Mouse (Mus musculus): ENCODE data around the gene Stx6. TPM values are rescaled to one million over a fixed set of nuclear protein-coding genes. Genes with fewer than 3 reads are reported as not detected.
A peak's percentile ranks its signal among the peaks of the same experiment; 100 is the strongest.

The Stx6 gene
- 58.9 and 63.8 TPM in 2 replicates for polyA plus RNA-seq (2015; fragmentation: Nextera tagmentation; extraction: Ambion mirVana)

GRCm38 (mm10) chr1:155158141-155158969 lies at the start of gene Stx6:
Gene Stx6 (plus strand): TSS chr1:155158715.
- H3K36me3 ChIP-seq = no peaks in the 10 kb centered on the region
- H3K9me3 ChIP-seq = no peaks in the 10 kb centered on the region
- H3K4me2 ChIP-seq = peak within 1 kb of the TSS; percentile 81
- H3K9ac ChIP-seq = peak within 1 kb of the TSS; percentile 84
- no peaks in the 10 kb centered on the region for H3K27me3 ChIP-seq (replicated peaks)
- peak within 1 kb of the TSS; percentile 97 for H3K4me3 ChIP-seq (replicated peaks)
- no peaks in the 10 kb centered on the region; the same call in 1 of the 2 replicates for H3K4me1 ChIP-seq
- peak; percentile 98 for ATAC-seq (ENCODE audit: insufficient read depth, low FRiP score, low read depth)
- WGBS = 2% methylated on average over 46 of the region's 48 CpGs
- H3K27ac ChIP-seq = peak within 1 kb of the TSS; percentile 82

GRCm38 (mm10) chr1:155109387-155110350 lies 48.8 kb upstream of the Stx6 start:
- Histone ChIP-seq H3K27ac (peak overlapping the region; percentile 65; the same call in 1 of the 2 replicates), H3K4me2 (peak overlapping the region; percentile 37), H3K9me3 (no peaks in the 10 kb centered on the region), H3K4me1 (0 out of 2 replicates have a peak, but pooled peaks cover 16% of the 10 kb centered on the region), H3K27me3 (replicated peaks) (no peaks in the 10 kb centered on the region), H3K36me3 (no peaks in the 10 kb centered on the region), H3K4me3 (replicated peaks) (no peak overlapping the region), H3K9ac (no peak overlapping the region)
- ATAC-seq (ENCODE audit: insufficient read depth, low FRiP score, low read depth) = no peak
- WGBS = 22% methylated on average over 18 of the region's 18 CpGs

DNA sequence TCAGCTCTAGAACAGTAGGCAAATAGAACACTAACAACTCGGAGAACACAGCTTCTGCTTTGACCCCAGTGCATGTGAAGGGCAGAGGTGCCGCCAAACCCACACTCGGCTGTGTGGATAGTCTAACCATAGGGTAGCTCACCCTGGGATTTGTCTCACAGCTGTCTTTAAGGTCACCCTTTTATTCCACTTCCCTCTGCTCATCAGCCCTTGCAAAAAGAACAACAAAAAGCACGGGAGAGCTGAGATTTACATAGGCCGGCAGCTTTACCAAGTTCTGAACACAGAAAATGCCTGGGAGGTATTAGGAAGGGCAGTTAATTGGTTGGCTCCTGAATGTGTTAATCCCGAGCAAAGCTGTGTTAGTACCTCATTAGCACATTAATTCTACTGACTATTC lies 47.0 kb upstream of the Stx6 start:
- ATAC-seq (ENCODE audit: insufficient read depth, low FRiP score, low read depth) = no peak
- 52% methylated on average over 6 of the region's 6 CpGs for WGBS
- H3K4me3 ChIP-seq (replicated peaks) = no peak overlapping the region

GRCm38 (mm10) chr1:155112118-155112517 lies 46.4 kb upstream of the Stx6 start:
- Histone ChIP-seq H3K4me3 (replicated peaks) (no peak overlapping the region), H3K4me2 (no peak overlapping the region), H3K27me3 (replicated peaks) (no peaks in the 10 kb centered on the region), H3K9ac (no peak overlapping the region), H3K27ac (no peak overlapping the region), H3K4me1 (0 out of 2 replicates have a peak, but pooled peaks cover 16% of the 10 kb centered on the region), H3K9me3 (no peaks in the 10 kb centered on the region), H3K36me3 (no peaks in the 10 kb centered on the region)
- WGBS = 52% methylated on average over 4 of the region's 4 CpGs
- no peak for ATAC-seq (ENCODE audit: insufficient read depth, low FRiP score, low read depth)

More for the DNA sequence above, 47.0 kb upstream of the Stx6 start:
- H3K4me1 ChIP-seq = 0 out of 2 replicates have a peak, but pooled peaks cover 16% of the 10 kb centered on the region
- H3K4me2 ChIP-seq = no peak overlapping the region
- H3K27me3 ChIP-seq (replicated peaks) = no peaks in the 10 kb centered on the region
- no peaks in the 10 kb centered on the region for H3K36me3 ChIP-seq
- H3K9me3 ChIP-seq = no peaks in the 10 kb centered on the region
- no peak overlapping the region for H3K9ac ChIP-seq
- no peak overlapping the region for H3K27ac ChIP-seq

DNA sequence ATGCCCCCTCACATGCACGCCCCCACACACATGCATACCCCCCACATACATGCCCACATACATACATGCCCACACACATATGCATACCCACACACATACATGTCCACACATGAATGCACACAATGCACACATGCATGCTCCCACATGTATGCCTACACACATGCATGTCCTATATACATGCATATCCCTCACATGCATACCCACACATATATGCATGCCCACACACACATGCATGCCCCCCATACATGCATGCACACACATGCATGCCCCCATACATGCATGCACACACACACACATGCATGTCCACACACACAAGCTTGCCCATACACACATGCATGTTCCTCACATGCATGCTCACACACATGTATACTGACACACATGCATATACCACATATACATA lies 45.6 kb upstream of the Stx6 start:
- Histone ChIP-seq H3K9ac (no peak overlapping the region), H3K4me1 (0 out of 2 replicates have a peak, but pooled peaks cover 16% of the 10 kb centered on the region), H3K4me3 (replicated peaks) (no peak overlapping the region), H3K27me3 (replicated peaks) (no peaks in the 10 kb centered on the region), H3K9me3 (no peaks in the 10 kb centered on the region), H3K36me3 (no peaks in the 10 kb centered on the region), H3K4me2 (no peak overlapping the region), H3K27ac (no peak overlapping the region)
- no peak for ATAC-seq (ENCODE audit: insufficient read depth, low FRiP score, low read depth)
- 74% methylated on average over 1 of the region's 1 CpGs for WGBS

GRCm38 (mm10) chr1:155113946-155114345 lies 44.6 kb upstream of the Stx6 start:
- Histone ChIP-seq H3K4me3 (replicated peaks) (no peak overlapping the region), H3K4me1 (0 out of 2 replicates have a peak, but pooled peaks cover 9% of the 10 kb centered on the region), H3K9ac (no peak overlapping the region), H3K27ac (no peak overlapping the region), H3K9me3 (no peaks in the 10 kb centered on the region), H3K36me3 (no peaks in the 10 kb centered on the region), H3K4me2 (no peak overlapping the region), H3K27me3 (replicated peaks) (no peaks in the 10 kb centered on the region)
- 26% methylated on average over 3 of the region's 3 CpGs for WGBS
- ATAC-seq (ENCODE audit: insufficient read depth, low FRiP score, low read depth) = no peak

DNA sequence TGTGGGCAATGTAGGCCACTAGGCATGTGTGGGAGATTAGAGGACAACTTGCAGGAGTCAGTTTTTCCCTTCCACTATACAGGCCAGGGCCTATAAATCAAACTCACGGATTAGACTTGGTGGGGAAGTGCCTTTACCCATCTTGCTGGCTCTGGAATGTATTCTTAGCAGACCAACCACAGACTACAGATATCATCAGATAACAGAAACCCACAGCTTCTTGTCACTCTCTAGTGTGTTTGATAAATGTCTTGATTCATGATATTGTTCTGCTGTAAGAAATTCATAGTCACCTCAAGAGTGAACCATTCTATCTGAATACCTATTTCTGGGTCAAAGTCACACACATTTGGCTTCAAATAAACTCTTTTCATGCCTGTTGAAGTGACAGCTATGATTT lies 38.8 kb upstream of the Stx6 start:
- no peaks in the 10 kb centered on the region for H3K4me1 ChIP-seq
- H3K4me3 ChIP-seq (replicated peaks) = no peak overlapping the region
- 58% methylated on average over 1 of the region's 1 CpGs for WGBS
- H3K27me3 ChIP-seq (replicated peaks) = no peaks in the 10 kb centered on the region
- no peak overlapping the region for H3K9ac ChIP-seq
- H3K4me2 ChIP-seq = no peak overlapping the region
- H3K36me3 ChIP-seq = no peaks in the 10 kb centered on the region
- no peak for ATAC-seq (ENCODE audit: insufficient read depth, low FRiP score, low read depth)
- no peak overlapping the region for H3K27ac ChIP-seq
- no peaks in the 10 kb centered on the region for H3K9me3 ChIP-seq

GRCm38 (mm10) chr1:155121977-155122939 lies 36.3 kb upstream of the Stx6 start:
- Histone ChIP-seq H3K27ac (no peak overlapping the region), H3K4me2 (no peak overlapping the region)
- WGBS = 74% methylated on average over 21 of the region's 21 CpGs

DNA sequence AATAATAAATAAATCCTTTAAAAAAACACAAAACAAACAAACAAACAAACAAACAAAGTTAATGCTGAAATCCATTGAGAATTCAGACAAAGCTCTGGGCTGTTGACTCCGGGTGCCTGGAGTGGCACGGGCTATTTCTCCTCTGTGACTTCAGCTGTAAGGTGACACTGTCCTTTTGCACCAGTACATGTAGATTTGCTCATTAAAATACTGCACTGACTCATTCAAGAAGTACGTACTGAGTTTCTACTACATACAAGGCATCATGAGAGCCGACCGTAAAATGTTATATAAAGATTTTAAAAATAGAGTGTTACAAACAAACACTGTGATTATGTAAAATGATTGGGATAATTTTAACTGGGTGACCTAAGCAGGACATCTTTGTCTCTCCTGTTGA lies 34.1 kb upstream of the Stx6 start:
- WGBS = 93% methylated on average over 5 of the region's 5 CpGs
- no peak overlapping the region for H3K9ac ChIP-seq
- H3K9me3 ChIP-seq = no peaks in the 10 kb centered on the region

More at GRCm38 (mm10) chr1:155121977-155122939, 36.3 kb upstream of the Stx6 start:
- Histone ChIP-seq H3K9me3 (no peaks in the 10 kb centered on the region), H3K9ac (no peak overlapping the region), H3K4me1 (no peaks in the 10 kb centered on the region), H3K27me3 (replicated peaks) (no peaks in the 10 kb centered on the region), H3K36me3 (no peaks in the 10 kb centered on the region), H3K4me3 (replicated peaks) (no peak overlapping the region)
- no peak for ATAC-seq (ENCODE audit: insufficient read depth, low FRiP score, low read depth)

DNA sequence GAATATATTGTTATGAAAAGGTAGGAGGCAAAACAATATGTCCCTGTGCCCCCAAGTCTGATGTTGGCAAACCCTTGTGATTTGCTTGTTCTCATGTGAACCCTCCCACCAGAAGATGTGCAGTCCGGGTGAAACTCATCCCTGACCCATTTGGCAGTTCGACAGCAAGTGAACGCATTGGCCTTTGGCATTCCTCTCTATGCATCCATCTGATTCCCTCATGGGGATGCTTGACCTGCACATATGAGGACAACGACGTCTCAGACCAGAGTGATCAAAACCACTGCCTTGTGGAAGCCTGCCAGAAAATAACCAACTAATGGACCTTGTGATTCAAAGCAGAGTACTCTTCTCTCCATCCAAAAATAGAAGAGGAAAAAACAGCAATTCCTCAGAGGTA lies 31.8 kb upstream of the Stx6 start:
- H3K27ac ChIP-seq = no peak overlapping the region
- WGBS = 68% methylated on average over 5 of the region's 5 CpGs
- H3K36me3 ChIP-seq = no peaks in the 10 kb centered on the region
- ATAC-seq (ENCODE audit: insufficient read depth, low FRiP score, low read depth) = no peak
- H3K9ac ChIP-seq = no peak overlapping the region
- no peak overlapping the region for H3K4me2 ChIP-seq
- H3K27me3 ChIP-seq (replicated peaks) = no peaks in the 10 kb centered on the region
- H3K4me1 ChIP-seq = no peaks in the 10 kb centered on the region
- no peak overlapping the region for H3K4me3 ChIP-seq (replicated peaks)
- no peaks in the 10 kb centered on the region for H3K9me3 ChIP-seq

More for the DNA sequence above, 34.1 kb upstream of the Stx6 start:
- H3K4me2 ChIP-seq = no peak overlapping the region
- ATAC-seq (ENCODE audit: insufficient read depth, low FRiP score, low read depth) = no peak
- no peaks in the 10 kb centered on the region for H3K27me3 ChIP-seq (replicated peaks)
- H3K4me3 ChIP-seq (replicated peaks) = no peak overlapping the region
- H3K27ac ChIP-seq = no peak overlapping the region
- H3K4me1 ChIP-seq = no peaks in the 10 kb centered on the region
- H3K36me3 ChIP-seq = no peaks in the 10 kb centered on the region

GRCm38 (mm10) chr1:155127429-155127934 lies 31.0 kb upstream of the Stx6 start:
- Histone ChIP-seq H3K27ac (no peak overlapping the region), H3K36me3 (no peaks in the 10 kb centered on the region), H3K4me1 (no peaks in the 10 kb centered on the region), H3K9ac (no peak overlapping the region), H3K9me3 (no peaks in the 10 kb centered on the region), H3K27me3 (replicated peaks) (no peaks in the 10 kb centered on the region), H3K4me3 (replicated peaks) (no peak overlapping the region), H3K4me2 (no peak overlapping the region)
- ATAC-seq (ENCODE audit: insufficient read depth, low FRiP score, low read depth) = no peak
- WGBS = 71% methylated on average over 5 of the region's 5 CpGs
